Mouse (Mus musculus): ENCODE data around the gene Lrrtm1.

DNA sequence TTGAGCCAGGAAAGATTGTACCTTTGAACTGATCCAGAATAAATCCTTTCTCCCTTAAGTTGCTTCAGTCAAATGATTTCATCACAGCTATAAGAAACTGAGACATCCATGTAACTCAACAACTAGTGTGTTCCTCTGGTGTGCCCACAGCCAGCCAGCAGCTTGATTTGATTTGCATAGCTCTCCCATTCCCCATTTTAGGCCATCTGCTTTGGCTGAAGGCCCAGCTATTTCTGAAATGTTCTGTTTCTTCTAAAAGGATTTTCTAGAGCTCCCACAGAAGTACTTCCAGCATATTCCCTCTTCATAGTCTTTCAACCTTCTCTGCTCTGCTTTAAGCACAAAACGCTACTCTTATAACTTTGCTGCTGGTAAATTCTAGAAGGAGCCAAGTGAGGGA, 33.3 kb upstream of the Lrrtm1 start:
- TF ChIP-seq CTCF (IDR thresholded peaks at IDR 0.05; ENCODE audit: low read depth) (no peak), EP300 (IDR thresholded peaks at IDR 0.05; ENCODE audit: low read depth) (no peak)
